Mouse (Mus musculus): Measurements from ENCODE around the gene Ttc33.
A peak's percentile ranks its signal among the peaks of the same experiment; 100 is the strongest.

Ttc33 gene

DNA sequence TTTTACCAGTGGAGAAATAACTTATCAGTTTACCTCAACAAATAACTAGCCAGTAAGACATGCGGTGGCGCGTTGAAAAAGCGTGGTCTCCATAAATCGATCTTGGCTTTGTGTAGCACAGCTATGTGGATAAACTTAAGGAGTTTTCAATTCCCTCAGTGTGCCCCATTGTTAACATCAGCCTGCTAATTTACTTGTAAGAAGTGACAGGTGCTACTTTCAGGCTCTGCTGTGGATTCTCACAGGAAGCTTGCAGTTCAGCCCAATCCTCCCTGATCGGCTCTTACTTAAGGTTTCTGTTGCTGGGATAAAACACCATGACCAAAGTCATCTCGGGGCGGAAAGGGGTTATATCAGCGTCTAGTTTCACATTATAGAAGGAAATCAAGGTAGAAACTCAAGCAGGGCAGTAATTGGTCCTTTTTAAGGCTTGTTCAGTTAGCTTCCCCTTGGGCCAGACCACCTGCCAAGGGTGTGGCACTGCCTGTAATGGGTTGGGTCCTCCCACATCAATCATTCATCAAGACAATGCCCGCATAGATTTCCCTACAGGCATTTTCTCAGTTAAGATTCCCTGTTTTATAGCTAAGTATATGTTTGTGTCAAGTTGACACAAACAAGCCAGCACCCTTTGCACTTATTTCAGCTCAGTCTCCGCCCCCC is 526 bp upstream of the Ttc33 start:
- DNase-seq (ENCODE audit: low spot score): no peak

DNA sequence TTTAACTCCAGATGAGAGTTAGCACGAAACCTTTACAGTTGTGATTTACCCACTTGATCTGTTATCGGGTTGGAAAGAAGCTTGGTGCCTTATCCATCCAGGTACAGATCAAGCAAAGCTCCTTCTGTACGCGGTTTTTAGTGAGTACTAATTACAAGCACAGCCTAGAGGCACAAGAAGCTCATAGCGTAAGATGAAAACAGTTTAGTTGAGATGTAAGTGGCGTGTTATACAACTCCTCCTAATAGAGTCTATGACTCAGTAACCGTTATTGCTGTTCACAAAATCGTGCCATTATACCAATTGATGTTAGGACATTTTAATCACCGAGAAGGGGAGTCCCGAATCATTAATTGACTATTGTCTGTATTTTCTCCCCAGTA is 959 bp downstream of the Ttc33 start:
- DNase-seq (ENCODE audit: low spot score): no peak

GRCm38 (mm10) chr15:5187116-5187515 is 1.8 kb downstream of the Ttc33 start:
- DNase-seq (ENCODE audit: low spot score): no peak

DNA sequence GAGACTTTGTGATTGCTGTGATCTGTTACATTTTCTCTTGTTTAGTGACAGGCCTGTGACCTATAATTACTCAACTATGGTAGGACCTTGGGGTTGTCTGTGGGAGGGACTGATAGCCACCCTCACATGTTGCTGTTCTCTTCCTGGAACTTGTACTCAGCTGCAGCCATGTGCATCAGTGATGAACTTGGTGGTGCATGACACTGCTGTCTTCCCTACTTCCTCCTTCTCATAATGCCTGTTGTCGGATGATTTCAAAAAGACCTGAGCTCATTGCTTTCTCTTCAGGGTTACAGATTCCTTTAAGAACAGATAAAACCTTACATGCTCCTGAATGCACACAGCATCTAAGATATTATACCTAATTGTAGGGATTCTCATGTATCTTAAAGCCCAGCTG is 2.7 kb downstream of the Ttc33 start:
- DNase-seq (ENCODE audit: low spot score): no peak

GRCm38 (mm10) chr15:5189504-5190093 is 4.3 kb downstream of the Ttc33 start:
- no peak for DNase-seq (ENCODE audit: low spot score)

DNA sequence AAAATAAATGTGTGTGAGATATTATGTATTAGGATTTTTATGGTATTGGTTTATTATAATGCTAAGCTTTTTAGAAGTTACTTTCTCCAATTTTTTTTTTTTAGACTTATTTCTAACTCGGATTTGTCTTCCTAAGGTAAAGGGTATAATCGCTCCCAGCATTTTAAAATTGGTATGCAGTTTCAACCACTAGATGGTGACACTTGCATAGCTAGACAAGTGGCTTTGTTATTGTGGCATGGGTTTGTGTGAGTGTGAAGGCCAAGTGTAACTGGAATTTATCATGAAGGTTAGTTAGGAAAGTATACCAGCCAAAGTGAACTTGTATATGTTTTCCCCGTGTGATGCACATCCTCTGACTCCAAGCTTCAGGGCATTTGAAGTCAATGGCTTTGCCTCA is 8.5 kb downstream of the Ttc33 start:
- no peak for DNase-seq (ENCODE audit: low spot score)

- no peak for DNase-seq (ENCODE audit: low spot score)
Observed at GRCm38 (mm10) chr15:5194446-5194845, 9.1 kb downstream of the Ttc33 start.

- no peak for DNase-seq (ENCODE audit: low spot score)
Observed at GRCm38 (mm10) chr15:5194931-5195330, 9.6 kb downstream of the Ttc33 start.

DNA sequence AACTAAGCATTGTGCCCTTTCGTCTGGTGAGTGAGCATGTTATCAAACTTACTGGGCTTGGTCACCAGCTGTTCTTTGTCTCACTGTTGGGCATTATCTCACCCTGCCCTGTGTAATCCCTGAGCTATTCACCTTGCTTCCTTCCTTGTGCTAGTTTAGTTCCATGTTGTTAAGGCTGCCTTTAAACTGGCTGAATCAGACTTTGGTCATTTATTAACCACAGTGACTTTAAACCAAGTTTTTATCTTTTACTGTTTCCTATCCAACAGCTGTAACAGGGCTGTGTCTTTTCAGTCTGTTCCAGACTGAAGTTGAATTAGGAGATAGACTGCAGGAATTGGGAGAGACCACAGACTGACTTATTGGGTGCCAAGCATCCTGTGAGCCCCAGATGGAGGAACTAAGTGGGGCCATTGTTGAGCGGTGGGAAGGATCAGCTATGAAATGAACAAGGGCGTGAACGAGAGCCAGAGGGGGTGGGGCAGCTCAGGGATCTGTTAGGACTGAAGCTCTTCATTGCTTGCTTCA is 10.7 kb downstream of the Ttc33 start:
- no peak for DNase-seq (ENCODE audit: low spot score)

DNA sequence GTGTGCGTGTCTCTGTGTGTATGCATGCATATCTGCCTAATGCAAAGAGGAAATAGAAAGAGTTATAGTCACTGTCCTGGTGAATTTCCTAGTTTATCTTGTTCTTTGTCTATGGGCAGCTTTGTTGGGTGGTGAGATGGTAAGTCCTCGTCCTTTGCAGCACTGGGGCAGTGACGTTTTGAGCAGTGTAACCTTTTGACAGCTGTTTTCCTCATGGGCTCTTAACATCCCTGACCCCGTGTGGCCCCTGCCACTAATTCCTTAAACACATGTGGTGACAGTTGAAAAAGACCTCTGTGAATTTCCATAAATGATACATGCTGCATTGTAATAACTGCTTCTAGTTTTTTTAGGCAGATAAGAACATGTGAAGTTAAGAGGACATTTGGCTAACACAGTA is 11.4 kb downstream of the Ttc33 start:
- DNase-seq (ENCODE audit: low spot score): no peak

DNA sequence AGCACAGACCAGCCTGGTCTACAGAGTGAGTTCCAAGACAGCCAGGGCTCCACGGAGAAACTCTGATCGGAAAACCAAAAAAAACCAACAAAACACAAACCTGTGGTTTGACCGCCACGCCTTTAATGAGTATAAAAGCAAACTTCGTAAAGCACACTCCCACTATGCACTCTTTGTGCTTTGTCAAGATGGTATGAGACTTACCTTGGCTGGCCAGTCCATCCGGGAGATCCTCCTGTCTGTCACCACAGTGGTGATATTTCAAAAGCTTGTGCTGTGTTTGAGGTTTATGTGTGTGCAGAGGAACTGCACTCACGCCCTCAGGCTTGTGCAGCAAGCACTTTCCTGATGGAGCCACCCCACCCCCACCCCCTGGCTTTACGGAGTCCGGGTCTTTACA is 19.9 kb downstream of the Ttc33 start:
- DNase-seq (ENCODE audit: low spot score): no peak

DNA sequence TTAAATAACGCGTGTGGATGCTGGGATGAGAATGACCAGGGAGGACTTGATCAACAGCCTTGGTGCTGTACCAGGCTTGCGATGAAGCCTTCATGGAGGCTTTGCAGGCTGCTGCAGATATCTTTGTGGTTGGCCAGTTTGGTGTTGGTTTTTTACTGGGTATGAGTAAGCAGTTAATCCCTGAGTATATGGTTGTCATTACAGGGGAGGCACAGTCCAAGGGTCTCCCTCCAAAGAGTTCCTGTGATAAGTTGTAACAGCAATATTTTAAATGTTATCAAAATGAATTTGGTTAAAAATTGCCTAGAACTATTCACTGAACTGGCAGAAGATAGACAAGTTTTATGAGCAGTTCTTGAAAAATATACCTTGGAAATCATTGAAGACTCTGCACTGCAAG is 23.8 kb downstream of the Ttc33 start:
- no peak for DNase-seq (ENCODE audit: low spot score)

- DNase-seq (ENCODE audit: low spot score): no peak
Observed at GRCm38 (mm10) chr15:5220491-5220890, 35.2 kb downstream of the Ttc33 start.

GRCm38 (mm10) chr15:5230746-5231145 is 45.4 kb downstream of the Ttc33 start:
- DNase-seq (ENCODE audit: low spot score): peak; percentile 52

GRCm38 (mm10) chr15:5234659-5235058 is 49.3 kb downstream of the Ttc33 start:
- DNase-seq (ENCODE audit: low spot score): no peak

GRCm38 (mm10) chr15:5235527-5235926 is 50.2 kb downstream of the Ttc33 start:
- no peak for DNase-seq (ENCODE audit: low spot score)

- peak; percentile 85 for DNase-seq (ENCODE audit: low spot score)
Observed at GRCm38 (mm10) chr15:5236538-5236937, 51.2 kb downstream of the Ttc33 start.

GRCm38 (mm10) chr15:5237012-5237660 is 51.8 kb downstream of the Ttc33 start:
- DNase-seq (ENCODE audit: low spot score): peak; percentile 75

DNA sequence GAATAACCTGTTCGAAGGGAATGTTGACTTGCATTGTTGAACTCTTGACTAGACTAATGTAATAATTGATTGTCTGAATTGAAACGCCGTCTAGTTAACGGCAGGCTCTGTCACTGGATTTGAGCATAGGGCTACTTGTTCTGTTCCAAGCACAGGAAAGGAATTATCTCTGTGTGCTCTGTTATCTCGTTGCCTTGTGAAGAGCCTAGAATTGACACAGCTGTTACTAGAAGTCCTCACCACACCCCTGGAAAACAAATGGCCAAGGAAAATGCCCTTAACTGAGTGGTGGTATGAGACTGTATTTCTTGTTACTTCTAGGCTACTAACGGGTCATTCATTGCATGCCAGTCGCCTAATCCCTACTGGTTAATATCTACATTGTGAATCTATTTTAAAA is 52.7 kb downstream of the Ttc33 start:
- no peak for DNase-seq (ENCODE audit: low spot score)

GRCm38 (mm10) chr15:5238553-5238952 is 53.2 kb downstream of the Ttc33 start:
- no peak for DNase-seq (ENCODE audit: low spot score)

GRCm38 (mm10) chr15:5239361-5239760 is 54.0 kb downstream of the Ttc33 start:
- DNase-seq (ENCODE audit: low spot score): no peak

GRCm38 (mm10) chr15:5239901-5240300 is 54.6 kb downstream of the Ttc33 start:
- DNase-seq (ENCODE audit: low spot score): no peak

- DNase-seq (ENCODE audit: low spot score): no peak
Observed at GRCm38 (mm10) chr15:5240360-5240759, 55.0 kb downstream of the Ttc33 start.
